8 mouse cellular contexts compared by ENCODE assay signal in the genomic region with DNA sequence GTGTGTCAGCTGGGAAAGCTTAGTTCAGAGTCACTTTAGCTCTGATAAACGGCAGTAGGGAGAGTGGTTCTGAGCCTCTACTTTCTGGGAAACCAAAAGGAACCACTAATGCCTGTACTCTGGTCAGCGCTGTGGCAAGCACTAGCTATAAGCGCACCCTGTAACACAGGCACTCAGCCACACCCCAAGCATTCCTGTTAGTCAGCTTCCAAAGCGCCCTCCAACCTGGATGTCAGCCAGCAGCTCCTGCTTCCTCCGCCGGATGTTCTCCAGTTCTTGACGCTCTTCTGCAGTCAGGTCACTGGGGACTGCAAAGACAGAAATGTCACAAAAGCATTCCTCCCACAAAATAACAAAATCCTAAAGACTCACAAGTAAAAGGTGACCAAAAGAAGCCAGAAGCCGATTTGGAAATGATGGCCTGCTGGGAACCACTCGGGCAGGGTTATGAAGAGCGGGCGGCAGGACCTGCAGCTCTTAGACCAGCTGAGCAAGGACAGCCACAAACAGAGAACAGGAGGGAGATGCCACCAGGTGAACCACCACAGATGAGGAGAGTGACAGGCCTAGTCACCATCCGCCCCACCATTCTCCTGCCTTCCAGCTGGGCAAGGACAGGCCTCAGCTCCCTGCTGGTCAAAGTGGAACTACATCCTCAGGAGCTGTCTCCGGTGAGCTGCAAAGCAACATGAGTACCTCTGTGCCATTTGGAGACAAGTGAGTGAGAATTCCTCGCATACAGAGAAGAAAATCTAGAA. TPM values are rescaled to one million over a fixed set of nuclear protein-coding genes. Genes with fewer than 3 reads are reported as not detected.
A peak's percentile ranks its signal among the peaks of the same experiment; 100 is the strongest.
DNase-seq lines count a peak whose midpoint lies in the region; ATAC-seq and TF ChIP-seq lines count a peak whose summit lies in the region.

No protein-coding gene starts in this region.

- peak; percentile 56 for TF ChIP-seq CTCF in heart, adult 2 months (IDR thresholded peaks at IDR 0.05)
- TF ChIP-seq CTCF in small intestine, adult 2 months (IDR thresholded peaks at IDR 0.05; ENCODE audit: extremely low read depth, insufficient read length, insufficient replicate concordance, low read depth, low read length), result no peak

- peaks cover 6% of the 10 kb centered on the region for H3K79me2 ChIP-seq in heart, adult 2 months (replicated peaks; ENCODE audit: control insufficient read depth, insufficient read depth, low read length)

- H3K9ac ChIP-seq in liver, embryonic 12.5 days, result no peak overlapping the region
- H3K9ac ChIP-seq in heart, adult 2 months (ENCODE audit: low read depth, low read length), result peak overlapping the region; percentile 60
- no peak overlapping the region for H3K9ac ChIP-seq in kidney, embryonic 16.5 days (replicated peaks; ENCODE audit: low read length)

- DNase-seq in liver, result peak; percentile 37
- peak; percentile 85 for DNase-seq in adrenal gland, postnatal 25 days
- DNase-seq in heart, adult 2 months, result peak; percentile 85 to 87
- no peak for DNase-seq in layer of hippocampus, postnatal 25 days (ENCODE audit: extremely low spot score in 1 of 2, low spot score in 1 of 2)
- DNase-seq in frontal cortex, postnatal 36 days (ENCODE audit: low spot score in 2 of 2), result no peak

- intact Hi-C loops in heart, adult 2 months (cut with DNase I), result no loop called here

- peaks cover 24% of the 10 kb centered on the region for H3K4me1 ChIP-seq in liver, embryonic 12.5 days
- H3K4me1 ChIP-seq in heart, adult 2 months (ENCODE audit: control insufficient read depth, insufficient read depth, low read length), result peaks cover 45% of the 10 kb centered on the region
- peaks cover 34% of the 10 kb centered on the region for H3K4me1 ChIP-seq in kidney, embryonic 16.5 days (ENCODE audit: insufficient read depth, low read length)
- peaks cover 29% of the 10 kb centered on the region for H3K4me1 ChIP-seq in small intestine, adult 2 months (ENCODE audit: control insufficient read depth, insufficient read depth, insufficient read length, low read length)

- no peak overlapping the region for H3K4me3 ChIP-seq in liver, embryonic 12.5 days
- H3K4me3 ChIP-seq in heart, adult 2 months, result peak overlapping the region; percentile 17
- H3K4me3 ChIP-seq in kidney, embryonic 16.5 days (ENCODE audit: low read length), result no peak overlapping the region
- no peak overlapping the region for H3K4me3 ChIP-seq in small intestine, adult 2 months (ENCODE audit: low read depth, low read length)

- no peaks in the 10 kb centered on the region for H3K27me3 ChIP-seq in liver, embryonic 12.5 days (replicated peaks)
- no peaks in the 10 kb centered on the region for H3K27me3 ChIP-seq in heart, adult 2 months (ENCODE audit: control insufficient read depth, insufficient read depth, low read length)
- no peaks in the 10 kb centered on the region for H3K27me3 ChIP-seq in kidney, embryonic 16.5 days (ENCODE audit: insufficient read depth, low read length)
- H3K27me3 ChIP-seq in small intestine, adult 2 months (ENCODE audit: control insufficient read depth, insufficient read depth, low read length), result no peaks in the 10 kb centered on the region

- 71% methylated on average over 14 of the region's 14 CpGs for WGBS in liver, embryonic 12.5 days (ENCODE audit: insufficient replicate concordance)
- WGBS in heart, adult 2 months, result 22% methylated on average over 14 of the region's 14 CpGs
- 51% methylated on average over 14 of the region's 14 CpGs for WGBS in kidney, embryonic 16.5 days
- 44% methylated on average over 14 of the region's 14 CpGs for WGBS in small intestine, adult 2 months

- no peak for TF ChIP-seq POLR2A in heart, adult 2 months (IDR thresholded peaks at IDR 0.05; ENCODE audit: insufficient read depth, low read depth, low read length)
- no peak for TF ChIP-seq POLR2A in small intestine, adult 2 months (IDR thresholded peaks at IDR 0.05; ENCODE audit: low read depth, low read length)

- H3K27ac ChIP-seq in liver, embryonic 12.5 days, result no peak overlapping the region
- H3K27ac ChIP-seq in heart, adult 2 months, result peak overlapping the region; percentile 89
- peak overlapping the region; percentile 79 for H3K27ac ChIP-seq in kidney, embryonic 16.5 days (ENCODE audit: low read length)
- peak overlapping the region; percentile 7; the same call in 1 of the 2 replicates for H3K27ac ChIP-seq in small intestine, adult 2 months (ENCODE audit: insufficient read depth, low read depth, low read length)

- H3K36me3 ChIP-seq in liver, embryonic 12.5 days, result 0 out of 2 replicates have a peak, but pooled peaks cover 4% of the 10 kb centered on the region
- peaks cover 46% of the 10 kb centered on the region for H3K36me3 ChIP-seq in heart, adult 2 months (ENCODE audit: control insufficient read depth, insufficient read depth, low read length)
- H3K36me3 ChIP-seq in kidney, embryonic 16.5 days (ENCODE audit: insufficient read depth, low read length), result peaks cover 10% of the 10 kb centered on the region; the same call in 1 of the 2 replicates
- H3K36me3 ChIP-seq in small intestine, adult 2 months (ENCODE audit: control insufficient read depth, insufficient read depth, low read length), result peaks cover 12% of the 10 kb centered on the region; the same call in 1 of the 2 replicates

- peak; percentile 83 for TF ChIP-seq EP300 in heart, adult 2 months (IDR thresholded peaks at IDR 0.05; ENCODE audit: insufficient read depth, low read depth, low read length)

- no peaks in the 10 kb centered on the region for H3K9me3 ChIP-seq in liver, embryonic 12.5 days (replicated peaks)
- H3K9me3 ChIP-seq in kidney, embryonic 16.5 days (ENCODE audit: low read length), result no peaks in the 10 kb centered on the region

- no peak overlapping the region for H3K4me2 ChIP-seq in liver, embryonic 12.5 days
- H3K4me2 ChIP-seq in kidney, embryonic 16.5 days (replicated peaks; ENCODE audit: low read depth, low read length), result peak overlapping the region; percentile 3; the same call in 1 of the 2 replicates

- no peak for ATAC-seq in liver, embryonic 12.5 days
- peak; percentile 83; the same call in 1 of the 2 replicates for ATAC-seq in kidney, embryonic 16.5 days (ENCODE audit: low FRiP score, low TSS enrichment)

RNA-seq across cellular contexts. Expression of gene Cyth1, which starts 54.8 kb away (rescaled TPM):
- polyA plus RNA-seq in liver, embryonic 12.5 days (2016; fragmentation: Nextera tagmentation; extraction: Ambion mirVana), result 4.7 and 5.4 TPM in 2 replicates
- 28.9 and 42.2 TPM in 2 replicates for total RNA-seq in adrenal gland, postnatal 25 days (2021)
- 10 to 100 TPM; 54.1 to 56.0 TPM for total RNA-seq in heart, adult 2 months (2021)
- polyA plus RNA-seq in heart, adult 2 months (2012; rRNA removed), result 30.7 and 39.6 TPM in 2 replicates
- 17.9 and 18.2 TPM in 2 replicates for polyA plus RNA-seq in kidney, embryonic 16.5 days (2015; fragmentation: Nextera tagmentation; extraction: Ambion mirVana)
- 8.5 and 19.6 TPM in 2 replicates for polyA plus RNA-seq in small intestine, adult 2 months (2012; rRNA removed)
- total RNA-seq in layer of hippocampus, postnatal 25 days (2021), result 10 to 100 TPM; 96.3 to 99.2 TPM

Comparison
In these comparisons a context has a peak if more than half of its experiments do, and no peak if none do; other contexts are left out.
1. DNase-seq: peak in liver (single experiment), adrenal gland, postnatal 25 days (single experiment) and heart, adult 2 months (2 of 2); none in layer of hippocampus, postnatal 25 days (0 of 2) and frontal cortex, postnatal 36 days (0 of 2).